Mouse (Mus musculus) CD8-positive naive resting alpha-beta T cell, adult 2 months (primary cell): ENCODE data around the gene Agr3.
A peak's percentile ranks its signal among the peaks of the same experiment; 100 is the strongest.

Experiments used
- DNase-seq, 2 experiments: peaks; one replicate each; pipeline ENCODE4 v3.0.0; 2022; ENCODE audit warnings: low read depth in 2 of 2, low spot score in 2 of 2

Agr3 gene

DNA sequence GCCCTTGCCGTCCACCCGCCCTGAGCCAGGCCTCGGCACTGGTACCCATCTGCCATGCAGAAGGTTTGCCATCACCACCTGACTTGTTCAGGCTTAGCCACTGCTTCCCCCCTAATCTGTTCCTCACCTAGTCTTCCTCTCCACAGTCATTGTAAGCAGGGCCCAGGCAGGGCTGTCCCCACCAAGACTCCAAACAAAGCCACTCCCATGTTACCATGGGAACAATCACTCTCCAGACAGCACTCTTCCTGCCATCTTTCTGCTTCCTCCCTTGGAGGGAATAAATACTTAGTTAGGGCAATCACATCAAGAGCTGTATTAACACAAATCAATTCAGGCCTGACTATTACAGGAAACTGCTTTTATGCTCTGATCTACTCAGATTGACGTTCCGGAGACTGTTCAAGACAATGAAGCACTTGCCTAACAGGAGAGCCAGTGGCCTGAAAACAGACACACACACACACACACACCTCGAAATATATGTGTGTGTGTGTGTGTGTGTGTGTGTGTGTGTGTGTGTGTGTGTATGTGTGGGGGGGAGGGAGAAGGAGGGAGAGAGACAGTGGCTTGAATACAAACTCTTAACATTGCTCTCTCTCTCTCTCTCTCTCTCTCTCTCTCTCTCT is 56.4 kb downstream of the Agr3 start:
- no peak for DNase-seq

DNA sequence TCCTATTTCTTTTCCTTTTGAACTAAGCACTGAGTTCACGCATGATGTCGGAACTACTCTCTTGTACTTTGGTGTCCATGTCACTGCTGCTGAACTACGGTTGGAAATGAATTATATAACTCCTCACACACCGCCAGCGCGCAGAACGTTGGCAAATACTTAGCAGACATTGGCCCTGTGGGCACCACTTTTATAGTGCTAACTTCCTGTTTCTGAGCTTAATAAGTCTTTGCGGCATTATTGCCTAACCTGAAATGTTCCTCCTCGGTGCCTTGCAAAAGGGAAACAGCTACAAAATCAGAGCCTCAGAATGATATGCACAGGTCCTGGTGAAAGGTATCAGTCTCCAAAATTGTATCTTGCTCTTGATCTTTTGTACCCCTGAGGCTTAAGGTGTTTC is 58.1 kb downstream of the Agr3 start:
- DNase-seq, result peak in 1 of 2 experiments; percentile 9

DNA sequence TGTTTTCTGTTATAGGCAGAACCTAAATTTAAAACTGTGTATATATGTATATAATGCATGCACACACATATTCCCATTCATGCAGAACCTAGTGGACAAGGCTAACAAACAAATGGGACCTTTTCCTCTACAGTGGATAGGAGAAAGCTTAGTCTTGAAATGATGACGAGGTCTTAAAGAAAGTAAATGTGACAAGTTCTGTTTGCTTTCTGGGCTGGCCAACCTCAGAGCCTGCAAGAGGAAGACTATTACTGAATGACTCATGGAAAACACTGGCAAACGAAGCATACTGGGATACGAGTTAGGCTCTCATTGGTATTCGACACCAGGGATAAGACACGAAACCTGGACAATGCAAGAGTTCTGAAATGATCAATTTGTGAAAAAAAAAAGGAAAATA is 59.3 kb downstream of the Agr3 start:
- DNase-seq, result no peak

DNA sequence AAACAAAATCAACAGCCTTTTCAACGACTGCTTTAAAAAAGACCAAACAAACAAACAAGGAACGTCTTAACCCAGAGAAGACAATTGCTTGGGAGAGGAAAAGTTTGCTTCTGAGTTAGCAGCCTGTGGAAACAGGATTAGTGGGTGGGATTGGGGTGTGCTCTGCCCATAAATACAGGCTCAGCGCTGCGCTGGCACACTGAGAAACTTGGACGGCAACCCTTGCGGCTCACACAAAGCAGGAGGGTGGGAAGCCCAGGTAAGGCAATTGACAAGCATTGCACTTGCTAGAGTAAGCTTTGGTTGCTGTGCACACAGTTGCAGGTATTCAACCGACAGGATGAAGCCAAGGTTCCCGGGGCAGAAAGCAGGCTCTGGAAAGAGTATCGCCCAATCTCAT is 67.3 kb downstream of the Agr3 start, which contains the start of gene Agr2:
Gene Agr2 (plus strand): TSS at position 197 of the 400 bp plus-strand sequence.
- DNase-seq, result no peak

DNA sequence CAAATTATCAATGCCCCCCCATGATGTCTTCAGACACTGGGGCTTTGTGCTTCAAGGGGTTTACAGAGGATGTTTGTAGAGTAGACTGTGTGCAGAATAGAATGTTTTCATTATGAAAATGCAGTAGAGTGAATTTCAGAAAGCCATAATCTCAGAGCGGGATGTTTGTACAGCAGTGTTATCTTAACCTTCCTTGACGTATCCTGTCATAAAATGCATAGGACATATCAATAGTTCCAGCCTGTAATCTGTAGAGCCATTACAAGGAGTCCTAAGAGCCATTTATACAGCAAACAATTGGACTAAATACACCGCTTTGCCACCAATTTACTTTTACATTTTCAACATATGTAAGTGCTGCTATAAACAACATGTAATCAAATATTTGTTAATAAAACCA is 68.2 kb downstream of the Agr3 start:
- no peak for DNase-seq

DNA sequence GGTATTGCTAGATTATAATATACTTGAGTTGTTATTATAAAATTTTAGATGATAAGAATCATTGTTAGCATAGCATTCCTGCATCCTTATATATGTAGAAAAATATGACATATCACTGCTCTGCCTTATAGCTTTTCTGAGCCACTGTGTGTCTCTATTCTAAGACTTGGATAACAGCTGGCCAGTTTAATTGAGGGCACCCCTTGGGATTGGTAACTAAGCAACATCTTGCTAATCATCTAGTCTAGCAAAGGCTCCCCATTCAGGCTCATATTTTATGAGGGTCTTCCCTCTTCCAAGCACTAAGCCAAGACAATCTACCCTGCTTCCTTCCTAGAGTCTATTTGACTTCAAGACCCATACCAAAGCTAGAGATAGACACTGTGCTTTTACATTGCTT is 68.7 kb downstream of the Agr3 start:
- DNase-seq, result no peak

DNA sequence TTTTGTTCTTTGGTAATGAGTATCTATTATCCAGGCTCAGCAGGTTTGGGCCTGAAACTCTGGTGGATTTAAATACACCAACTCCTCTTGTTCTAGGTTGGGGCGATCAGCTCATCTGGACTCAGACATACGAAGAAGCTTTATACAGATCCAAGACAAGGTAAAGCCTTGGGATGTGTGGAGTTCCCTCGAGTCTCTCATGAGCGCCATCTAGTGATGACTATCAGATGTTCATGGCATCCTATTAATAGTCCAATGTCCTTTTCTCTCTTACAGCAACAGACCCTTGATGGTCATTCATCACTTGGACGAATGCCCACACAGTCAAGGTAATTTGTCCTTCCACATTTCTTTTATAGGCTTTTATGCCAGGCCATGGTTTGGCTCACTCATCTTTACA is 70.4 kb downstream of the Agr3 start:
- no peak for DNase-seq
